15 mouse cellular contexts compared by ENCODE assay signal in the genomic region with DNA sequence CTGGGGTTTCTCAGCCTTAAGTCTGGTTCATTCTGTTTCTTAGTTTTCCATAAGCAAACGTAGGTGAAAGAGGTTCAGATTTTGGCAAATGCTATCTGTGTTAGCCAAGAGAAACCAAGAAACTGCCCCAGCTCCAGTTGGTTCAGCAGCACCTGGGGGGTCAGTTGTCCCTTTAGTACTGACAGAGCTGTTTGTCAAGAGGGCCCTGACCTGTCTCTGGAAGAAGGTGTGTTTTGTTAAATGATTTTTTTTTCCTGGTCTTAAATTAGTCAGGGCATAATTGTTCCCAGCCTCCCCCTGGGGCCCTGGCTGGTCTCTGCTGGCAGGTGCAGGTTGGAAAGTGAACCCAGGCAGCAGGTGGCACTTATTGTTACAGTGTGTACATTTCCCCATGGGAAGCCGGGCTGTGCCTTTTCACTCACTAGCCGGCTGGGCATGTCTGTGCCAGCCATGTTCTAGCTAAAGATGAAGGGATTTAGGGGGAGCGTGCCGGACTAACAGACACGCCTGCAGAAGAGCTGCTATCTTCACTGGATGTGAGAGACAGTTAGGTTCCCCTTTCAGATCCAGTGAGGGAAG. TPM values are rescaled to one million over a fixed set of nuclear protein-coding genes. Genes with fewer than 3 reads are reported as not detected.
DNase-seq lines count a peak whose midpoint lies in the region; ATAC-seq and TF ChIP-seq lines count a peak whose summit lies in the region.
"Had no signal": no experiment of that assay in that cellular context is flagged by ENCODE, and none has a peak within 500 bp of the region (broad histone marks: within the 10 kb centered on the region; RNA-seq: fewer than 3 reads in every experiment).

No protein-coding gene starts in this region.

- no peak for DNase-seq in heart, embryonic 10.5 days (ENCODE audit: low spot score)
- DNase-seq in heart, postnatal 25 days (ENCODE audit: low spot score): no peak
- DNase-seq in lung, adult 18-20 months: no peak
- DNase-seq in cerebellum, adult 9-10 months: peak; percentile 62
- DNase-seq in frontal cortex, postnatal 14 days (ENCODE audit: low spot score in 2 of 2): no peak
- DNase-seq in layer of hippocampus, adult 11-12 months (ENCODE audit: low spot score): no peak
- DNase-seq: heart, adult 2 months; heart, postnatal 4 days; retina, postnatal 1 day; thymus, postnatal 4 days had no signal

- no peak overlapping the region for H3K9ac ChIP-seq in lung, embryonic 16.5 days (ENCODE audit: low read length)
- no peak overlapping the region for H3K9ac ChIP-seq in intestine, postnatal 0 days (ENCODE audit: low read depth, low read length)
- H3K9ac ChIP-seq: embryonic facial prominence, embryonic 12.5 days had no signal

- H3K36me3 ChIP-seq in heart, embryonic 10.5 days: 0 out of 2 replicates have a peak, but pooled peaks cover 2% of the 10 kb centered on the region
- no peaks in the 10 kb centered on the region for H3K36me3 ChIP-seq in lung, embryonic 16.5 days (ENCODE audit: control insufficient read depth, insufficient read depth, low read length)
- H3K36me3 ChIP-seq in intestine, postnatal 0 days (ENCODE audit: control insufficient read depth, insufficient read depth): peaks cover 8% of the 10 kb centered on the region

- H3K27ac ChIP-seq in heart, embryonic 10.5 days: 0 out of 2 replicates have a peak overlapping the region, but pooled peaks have one; percentile 29
- H3K27ac ChIP-seq in lung, embryonic 16.5 days (ENCODE audit: low read length): peak overlapping the region; percentile 62
- peak overlapping the region; percentile 73 for H3K27ac ChIP-seq in intestine, postnatal 0 days (ENCODE audit: low read depth, low read length)
- H3K27ac ChIP-seq: embryonic facial prominence, embryonic 12.5 days; heart, adult 2 months; kidney, postnatal 0 days had no signal

- intact Hi-C loops in heart, postnatal 25 days (cut with DNase I): no loop called here

- H3K4me1 ChIP-seq in heart, embryonic 10.5 days: peaks cover 54% of the 10 kb centered on the region
- peaks cover 43% of the 10 kb centered on the region for H3K4me1 ChIP-seq in lung, embryonic 16.5 days (replicated peaks; ENCODE audit: control insufficient read depth, insufficient read depth, low read length)
- peaks cover 33% of the 10 kb centered on the region for H3K4me1 ChIP-seq in intestine, postnatal 0 days (replicated peaks; ENCODE audit: control insufficient read depth, insufficient read depth, low read length)

- no peaks in the 10 kb centered on the region for H3K27me3 ChIP-seq in heart, embryonic 10.5 days (ENCODE audit: insufficient read depth, poor library complexity, severe bottlenecking)
- no peaks in the 10 kb centered on the region for H3K27me3 ChIP-seq in lung, embryonic 16.5 days (ENCODE audit: control insufficient read depth, insufficient read depth, low read depth, low read length)
- H3K27me3 ChIP-seq in intestine, postnatal 0 days (replicated peaks; ENCODE audit: control insufficient read depth, insufficient read depth, low read length): no peaks in the 10 kb centered on the region
- H3K27me3 ChIP-seq: embryonic facial prominence, embryonic 12.5 days had no signal

- TF ChIP-seq CTCF in intestine, postnatal 0 days (IDR thresholded peaks at IDR 0.05; ENCODE audit: low read depth): no peak

- no peak overlapping the region for H3K4me3 ChIP-seq in heart, embryonic 10.5 days
- no peak overlapping the region for H3K4me3 ChIP-seq in lung, embryonic 16.5 days (ENCODE audit: low read length)
- H3K4me3 ChIP-seq in intestine, postnatal 0 days (ENCODE audit: low read depth, low read length): no peak overlapping the region
- H3K4me3 ChIP-seq: embryonic facial prominence, embryonic 12.5 days; heart, adult 2 months had no signal

- WGBS in heart, embryonic 10.5 days: 87% methylated on average over 6 of the region's 6 CpGs
- 75% methylated on average over 6 of the region's 6 CpGs for WGBS in lung, embryonic 16.5 days
- 46% methylated on average over 6 of the region's 6 CpGs for WGBS in intestine, postnatal 0 days

- H3K9me3 ChIP-seq in heart, embryonic 10.5 days: no peaks in the 10 kb centered on the region
- no peaks in the 10 kb centered on the region for H3K9me3 ChIP-seq in lung, embryonic 16.5 days (ENCODE audit: control insufficient read depth, low read length)
- no peaks in the 10 kb centered on the region for H3K9me3 ChIP-seq in intestine, postnatal 0 days (ENCODE audit: control insufficient read depth)
- H3K9me3 ChIP-seq: embryonic facial prominence, embryonic 12.5 days had no signal

- ATAC-seq in lung, embryonic 16.5 days (ENCODE audit: low read depth): peak; percentile 19; the same call in 1 of the 2 replicates
- ATAC-seq in intestine, postnatal 0 days: peak; percentile 62
- ATAC-seq: CD4-positive, CD25-positive, alpha-beta regulatory T cell, adult 4 months had no signal

- no peak overlapping the region for H3K4me2 ChIP-seq in lung, embryonic 16.5 days (ENCODE audit: low read depth, low read length)
- 0 out of 2 replicates have a peak overlapping the region, but pooled peaks have one; percentile 3 for H3K4me2 ChIP-seq in intestine, postnatal 0 days (replicated peaks; ENCODE audit: low read depth)
- H3K4me2 ChIP-seq: embryonic facial prominence, embryonic 12.5 days had no signal

RNA-seq across cellular contexts. Expression of a gene that starts 30.3 kb away (rescaled TPM):
- polyA plus RNA-seq in heart, embryonic 10.5 days (2016; fragmentation: Nextera tagmentation; extraction: Ambion mirVana): 4.7 and 5.4 TPM in 2 replicates
- 10 to 100 TPM; 30.4 to 41.5 TPM for total RNA-seq in heart, postnatal 25 days (2021)
- polyA plus RNA-seq in lung, embryonic 16.5 days (2015; fragmentation: Nextera tagmentation; extraction: Ambion mirVana): 22.8 and 24.9 TPM in 2 replicates
- polyA plus RNA-seq in intestine, postnatal 0 days (2015; fragmentation: Nextera tagmentation; extraction: Ambion mirVana): 34.8 and 36.2 TPM in 2 replicates
